Mouse (Mus musculus) heart, embryonic 11.5 days (tissue): ENCODE measurements at regions not wholly inside any gene's neighbourhood (a gene's known extent, or its start where the extent isn't known, plus 50 kb on each side); places are given as distances from the start of the nearest gene placed in this dataset.

ENCODE experiments used
- ATAC-seq: fragments of 200-750 bp; cut with Nextera tagmentation; replicated peaks from 2 replicates; pipeline ENCODE4 v1.8.0; 2017; ENCODE audit warnings: moderate library complexity; ENCODE audit not compliant: insufficient number of reproducible peaks, low FRiP score, low TSS enrichment
- H3K27ac ChIP-seq: fragments of 300-500 bp; sonication (generic); 2 replicates; pipeline ENCODE4 v1.5.1; 2014; ENCODE audit warnings: mild to moderate bottlenecking, low read depth, low read length
- H3K27me3 ChIP-seq: fragments of 300-500 bp; sonication (generic); 2 replicates; pipeline ENCODE4 v1.6.1; 2014; ENCODE audit warnings: mild to moderate bottlenecking, low read length, mixed read lengths; ENCODE audit not compliant: control insufficient read depth, insufficient read depth
- H3K36me3 ChIP-seq: fragments of 300-500 bp; sonication (generic); 2 replicates; pipeline ENCODE4 v1.6.1; 2014; ENCODE audit warnings: mild to moderate bottlenecking, low read length, moderate library complexity, mixed read lengths; ENCODE audit not compliant: control insufficient read depth, insufficient read depth
- H3K4me1 ChIP-seq: fragments of 300-500 bp; sonication (generic); 2 replicates; pipeline ENCODE4 v1.6.1; 2014; ENCODE audit warnings: low read length; ENCODE audit not compliant: control insufficient read depth, insufficient read depth
- H3K4me2 ChIP-seq: fragments of 300-500 bp; sonication (generic); 2 replicates; pipeline ENCODE4 v1.6.1; 2014; ENCODE audit warnings: mild to moderate bottlenecking, moderate library complexity
- H3K4me3 ChIP-seq: fragments of 300-500 bp; sonication (generic); 2 replicates; pipeline ENCODE4 v1.5.1; 2014; ENCODE audit warnings: low read depth, low read length
- H3K9ac ChIP-seq: fragments of 300-500 bp; sonication (generic); 2 replicates; pipeline ENCODE4 v1.6.1; 2014; ENCODE audit warnings: mild to moderate bottlenecking, low read depth, low read length, moderate library complexity
- H3K9me3 ChIP-seq: fragments of 300-500 bp; sonication (generic); replicated peaks from 2 replicates; pipeline ENCODE4 v1.6.1; 2016; ENCODE audit warnings: low read length; ENCODE audit not compliant: control insufficient read depth
- WGBS: fragments of 180-500 bp; shearing (Covaris S2); extraction: QIAGEN DNeasy Blood & Tissue Kit; methylation state at CpG from one replicate; pipeline ENCODE4 v1.1.7; 2014; ENCODE audit not compliant: insufficient replicate concordance; 5-methylcytosine and 5-hydroxymethylcytosine counted together

GRCm38 (mm10) chr4:48725660-48726348 is 62.5 kb downstream of the Cavin4 start:
- no peaks in the 10 kb centered on the region for H3K9me3 ChIP-seq
- no peaks in the 10 kb centered on the region for H3K36me3 ChIP-seq
- H3K27me3 ChIP-seq, result no peaks in the 10 kb centered on the region
- 72% methylated on average over 13 of the region's 13 CpGs for WGBS
- H3K4me2 ChIP-seq, result no peak overlapping the region
- no peak overlapping the region for H3K4me3 ChIP-seq
- ATAC-seq, result no peak
- no peak overlapping the region for H3K9ac ChIP-seq
- no peaks in the 10 kb centered on the region for H3K4me1 ChIP-seq
- no peak overlapping the region for H3K27ac ChIP-seq

GRCm38 (mm10) chr4:48726349-48726835 is 63.1 kb downstream of the Cavin4 start:
- Histone ChIP-seq H3K9me3 (no peaks in the 10 kb centered on the region), H3K4me1 (no peaks in the 10 kb centered on the region), H3K4me3 (no peak overlapping the region), H3K27ac (no peak overlapping the region), H3K4me2 (no peak overlapping the region), H3K9ac (no peak overlapping the region), H3K27me3 (no peaks in the 10 kb centered on the region), H3K36me3 (no peaks in the 10 kb centered on the region)
- 82% methylated on average over 11 of the region's 11 CpGs for WGBS
- ATAC-seq, result no peak

GRCm38 (mm10) chr4:48734854-48735564 is 71.7 kb downstream of the Cavin4 start:
- no peaks in the 10 kb centered on the region for H3K9me3 ChIP-seq
- ATAC-seq, result no peak
- no peaks in the 10 kb centered on the region for H3K27me3 ChIP-seq
- no peaks in the 10 kb centered on the region for H3K4me1 ChIP-seq
- no peak overlapping the region for H3K27ac ChIP-seq
- no peak overlapping the region for H3K4me3 ChIP-seq
- H3K4me2 ChIP-seq, result no peak overlapping the region
- 56% methylated on average over 10 of the region's 10 CpGs for WGBS
- no peak overlapping the region for H3K9ac ChIP-seq
- no peaks in the 10 kb centered on the region for H3K36me3 ChIP-seq

DNA sequence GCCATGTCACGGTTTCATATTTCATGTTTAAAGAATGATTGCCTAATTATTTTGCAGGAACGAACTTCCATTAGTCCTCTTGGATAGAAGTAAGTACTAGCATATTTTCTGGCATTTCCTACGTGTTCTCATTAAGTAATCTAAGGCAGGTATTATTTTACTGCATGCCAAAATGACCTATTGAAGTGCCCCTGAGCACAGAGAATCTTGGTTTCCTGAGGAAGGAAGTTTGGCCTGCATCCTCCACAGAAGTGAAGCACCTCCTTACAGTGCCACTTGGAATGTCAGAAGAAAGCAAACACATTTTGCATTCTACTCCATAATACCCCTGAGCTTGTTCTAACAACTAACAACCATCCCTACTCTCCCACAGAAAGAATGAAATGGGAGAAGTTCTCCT is 82.9 kb downstream of the Cavin4 start:
- H3K4me2 ChIP-seq, result no peak overlapping the region
- WGBS, result 71% methylated on average over 3 of the region's 3 CpGs
- no peak for ATAC-seq

DNA sequence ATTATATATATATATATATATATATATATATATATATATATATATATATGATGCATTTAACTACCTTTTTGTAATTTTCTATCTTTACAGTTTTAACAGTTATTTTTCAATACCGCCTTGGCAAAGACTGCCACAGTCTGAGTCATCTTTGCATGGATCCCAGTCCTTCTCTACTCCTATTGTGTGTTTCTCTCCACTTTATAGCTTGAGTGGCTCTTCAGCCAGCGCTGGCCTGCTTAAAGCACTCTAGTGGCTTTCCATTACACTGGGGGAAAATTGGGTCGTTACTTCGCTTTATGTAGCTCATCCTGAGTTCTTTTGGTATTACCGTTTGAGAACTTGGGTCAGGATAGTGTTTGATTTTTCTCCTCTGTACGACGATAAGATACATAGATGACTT is 86.3 kb downstream of the Cavin4 start:
- H3K4me3 ChIP-seq, result no peak overlapping the region
- no peaks in the 10 kb centered on the region; the same call in 1 of the 2 replicates for H3K4me1 ChIP-seq
- WGBS, result 66% methylated on average over 7 of the region's 7 CpGs
- no peaks in the 10 kb centered on the region for H3K36me3 ChIP-seq
- no peaks in the 10 kb centered on the region for H3K9me3 ChIP-seq
- ATAC-seq, result no peak
- H3K27ac ChIP-seq, result no peak overlapping the region
- H3K4me2 ChIP-seq, result no peak overlapping the region
- H3K27me3 ChIP-seq, result no peaks in the 10 kb centered on the region
- no peak overlapping the region for H3K9ac ChIP-seq

More for the DNA sequence above, 82.9 kb downstream of the Cavin4 start:
- Histone ChIP-seq H3K4me3 (no peak overlapping the region), H3K9ac (no peak overlapping the region), H3K9me3 (no peaks in the 10 kb centered on the region), H3K36me3 (no peaks in the 10 kb centered on the region), H3K27me3 (no peaks in the 10 kb centered on the region), H3K4me1 (no peaks in the 10 kb centered on the region; the same call in 1 of the 2 replicates), H3K27ac (no peak overlapping the region)

- ATAC-seq, result no peak
- Histone ChIP-seq H3K9ac (no peak overlapping the region), H3K4me1 (no peaks in the 10 kb centered on the region; the same call in 1 of the 2 replicates), H3K9me3 (no peaks in the 10 kb centered on the region), H3K36me3 (no peaks in the 10 kb centered on the region), H3K27me3 (no peaks in the 10 kb centered on the region), H3K4me3 (no peak overlapping the region), H3K4me2 (no peak overlapping the region), H3K27ac (no peak overlapping the region)
- WGBS, result 61% methylated on average over 5 of the region's 5 CpGs
Observed at GRCm38 (mm10) chr4:48750087-48750486, 86.8 kb downstream of the Cavin4 start.

DNA sequence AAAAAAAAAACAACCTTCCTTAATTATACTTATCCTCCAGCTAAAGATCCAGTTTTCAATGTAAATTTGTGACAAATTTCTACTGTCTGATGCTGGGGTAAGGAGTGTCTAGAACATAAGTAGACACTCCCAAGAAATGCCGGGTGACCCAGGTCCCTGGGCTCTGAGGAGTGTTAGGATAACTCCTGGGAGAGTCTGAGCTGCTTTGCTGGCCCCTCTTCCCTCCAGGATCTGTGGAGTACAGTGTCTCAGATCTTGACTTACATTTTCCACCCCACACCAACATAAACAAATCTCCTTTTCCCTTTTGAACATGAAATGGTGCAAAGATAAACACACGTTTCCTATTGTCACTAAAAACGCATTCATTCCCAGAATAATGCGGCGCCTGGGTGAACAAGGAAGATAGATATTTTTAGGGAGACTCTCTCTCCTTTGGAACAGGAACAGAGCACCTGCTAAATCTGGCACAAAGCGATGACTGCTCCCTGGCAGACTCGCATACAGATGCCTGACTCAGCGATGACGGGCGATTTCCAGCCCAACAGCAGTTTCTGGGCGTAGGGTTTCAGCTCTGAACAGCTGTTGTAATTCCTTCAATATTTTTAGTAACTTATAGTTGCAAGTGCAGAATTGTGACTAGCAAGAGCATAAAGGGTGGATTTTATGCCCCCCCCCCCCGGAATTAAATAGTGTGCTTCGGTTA is 91.3 kb downstream of the Cavin4 start:
- ATAC-seq, result no peak
- Histone ChIP-seq H3K27ac (peak overlapping the region; percentile 31; the same call in 1 of the 2 replicates), H3K36me3 (no peaks in the 10 kb centered on the region), H3K4me3 (no peak overlapping the region), H3K4me2 (peak overlapping the region; percentile 29), H3K4me1 (peaks cover 5% of the 10 kb centered on the region), H3K9me3 (no peaks in the 10 kb centered on the region), H3K9ac (no peak overlapping the region), H3K27me3 (no peaks in the 10 kb centered on the region)
- WGBS, result 28% methylated on average over 13 of the region's 13 CpGs

DNA sequence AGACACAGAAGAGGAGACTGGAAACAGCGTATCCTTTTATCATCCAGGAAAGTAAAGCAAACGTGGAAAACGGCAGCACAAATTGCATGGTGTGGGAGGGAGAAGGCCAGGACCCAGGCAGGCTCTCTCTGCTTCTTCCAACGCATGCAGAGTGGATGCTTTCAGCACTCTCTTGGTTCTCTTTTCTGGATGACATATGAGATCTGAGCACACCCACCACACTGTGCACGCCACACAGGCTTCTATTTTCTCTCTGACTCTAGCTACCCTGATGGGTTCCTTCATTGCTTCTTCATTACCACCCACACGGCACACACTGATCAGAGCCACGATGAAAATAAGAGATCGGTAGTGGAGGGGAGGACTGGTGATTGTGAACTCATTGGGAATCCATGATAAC is 97.3 kb downstream of the Cavin4 start:
- H3K36me3 ChIP-seq, result no peaks in the 10 kb centered on the region
- no peak overlapping the region for H3K4me2 ChIP-seq
- H3K4me1 ChIP-seq, result peaks cover 3% of the 10 kb centered on the region; the same call in 1 of the 2 replicates
- H3K27me3 ChIP-seq, result no peaks in the 10 kb centered on the region
- no peak overlapping the region for H3K27ac ChIP-seq
- H3K9ac ChIP-seq, result no peak overlapping the region
- WGBS, result 61% methylated on average over 8 of the region's 8 CpGs
- H3K4me3 ChIP-seq, result no peak overlapping the region
- H3K9me3 ChIP-seq, result no peaks in the 10 kb centered on the region
- no peak for ATAC-seq
